Mouse (Mus musculus) embryonic facial prominence, embryonic 14.5 days (tissue): Measurements from ENCODE around the gene Mboat2. TPM values are rescaled to one million over a fixed set of nuclear protein-coding genes. Genes with fewer than 3 reads are reported as not detected.

Source experiments
- ATAC-seq: fragments of 200-750 bp; cut with Nextera tagmentation; 2 replicates; pipeline ENCODE4 v1.8.0; 2017; ENCODE audit warnings: low read depth, moderate number of reproducible peaks, moderate TSS enrichment
- DNase-seq: peaks from one replicate; pipeline ENCODE4 v3.0.0-alpha.2; 2015; ENCODE audit warnings: low spot score
- H3K27ac ChIP-seq: fragments of 300-500 bp; sonication (generic); replicated peaks from 2 replicates; pipeline ENCODE4 v1.5.1; 2014; ENCODE audit warnings: low read depth, mild to moderate bottlenecking, low read length, moderate library complexity
- H3K27me3 ChIP-seq: fragments of 300-500 bp; sonication (generic); replicated peaks from 2 replicates; pipeline ENCODE4 v1.6.1; 2014; ENCODE audit warnings: low read length; ENCODE audit not compliant: control insufficient read depth, insufficient read depth
- H3K36me3 ChIP-seq: fragments of 300-500 bp; sonication (generic); 2 replicates; pipeline ENCODE4 v1.6.1; 2014; ENCODE audit warnings: low read length, mixed read lengths; ENCODE audit not compliant: control insufficient read depth, insufficient read depth
- H3K4me1 ChIP-seq: fragments of 300-500 bp; sonication (generic); 2 replicates; pipeline ENCODE4 v1.6.1; 2014; ENCODE audit warnings: antibody characterized with exemption, low read length; ENCODE audit not compliant: control insufficient read depth, insufficient read depth
- H3K4me2 ChIP-seq: fragments of 300-500 bp; sonication (generic); 2 replicates; pipeline ENCODE4 v1.6.1; 2014; ENCODE audit warnings: low read depth, mild to moderate bottlenecking, low read length, moderate library complexity, mixed read lengths
- H3K4me3 ChIP-seq: fragments of 300-500 bp; sonication (generic); 2 replicates; pipeline ENCODE4 v1.5.1; 2014; ENCODE audit warnings: low read depth, mild to moderate bottlenecking, low read length
- H3K9ac ChIP-seq: fragments of 300-500 bp; sonication (generic); 2 replicates; pipeline ENCODE4 v1.6.1; 2014; ENCODE audit warnings: low read depth, mild to moderate bottlenecking, low read length, moderate library complexity, mixed read lengths
- H3K9me3 ChIP-seq: fragments of 300-500 bp; sonication (generic); 2 replicates; pipeline ENCODE4 v1.6.1; 2016; ENCODE audit warnings: low read length; ENCODE audit not compliant: control insufficient read depth
- WGBS: fragments of 180-500 bp; shearing (Covaris S2); extraction: QIAGEN DNeasy Blood & Tissue Kit; methylation state at CpG from one replicate; pipeline ENCODE4 v1.1.7; 2014; 5-methylcytosine and 5-hydroxymethylcytosine counted together
- polyA plus RNA-seq: library from polyadenylated mRNA; unstranded; fragments of >200 nt; fragmentation: Nextera tagmentation; extraction: Ambion mirVana; gene quantifications from 2 replicates; pipeline ENCODE4 v1.2.1, GENCODE M21; 2014

Mboat2 gene
- polyA plus RNA-seq, 1 experiment from 2014 or later: 50.5 TPM

DNA sequence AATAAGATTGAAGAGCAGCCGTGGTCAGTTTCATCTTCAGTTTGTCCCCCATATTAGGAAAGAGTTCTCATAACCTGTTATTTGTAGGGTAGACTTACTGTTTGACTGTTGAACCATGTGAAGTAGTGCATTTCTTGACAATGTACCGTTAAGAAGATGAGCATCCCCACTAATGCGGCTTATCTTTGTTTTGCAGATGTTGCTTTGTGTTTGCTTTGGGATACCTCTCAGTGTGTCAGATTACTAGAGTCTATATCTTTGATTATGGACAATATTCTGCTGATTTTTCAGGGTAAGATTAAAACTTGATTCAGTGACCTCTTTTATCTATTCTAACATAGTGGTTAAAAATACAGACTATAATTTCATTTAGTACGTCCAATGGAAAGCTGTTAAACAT, 93.3 kb downstream of the Mboat2 start:
- Histone ChIP-seq H3K27me3 (no peaks in the 10 kb centered on the region), H3K4me2 (no peak overlapping the region), H3K36me3 (0 out of 2 replicates have a peak, but pooled peaks cover 8% of the 10 kb centered on the region), H3K9me3 (no peaks in the 10 kb centered on the region), H3K27ac (no peak overlapping the region), H3K4me3 (no peak overlapping the region), H3K9ac (no peak overlapping the region), H3K4me1 (no peaks in the 10 kb centered on the region)
- no peak for DNase-seq
- WGBS: 81% methylated on average over 4 of the region's 4 CpGs
- no peak for ATAC-seq

DNA sequence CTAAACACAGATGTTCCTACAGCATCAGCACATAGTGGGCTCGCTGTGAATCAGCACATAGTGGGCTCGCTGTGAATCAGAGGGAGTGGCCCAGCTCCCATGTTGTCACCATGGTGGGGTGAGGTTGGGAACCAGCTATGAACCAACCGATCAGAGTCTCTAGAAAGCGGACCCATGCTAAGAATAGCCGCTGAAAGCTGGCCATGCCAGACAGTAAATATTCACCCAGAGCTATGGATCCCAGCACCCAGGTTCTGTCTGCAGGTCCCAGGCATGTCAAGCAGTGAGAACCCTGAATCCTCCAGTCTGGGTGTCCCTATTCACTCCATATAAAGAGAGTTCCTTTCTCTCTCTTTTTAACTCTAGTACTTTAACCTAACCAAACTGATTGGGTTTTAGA, 94.6 kb downstream of the Mboat2 start:
- no peak for ATAC-seq
- Histone ChIP-seq H3K27me3 (no peaks in the 10 kb centered on the region), H3K9me3 (no peaks in the 10 kb centered on the region), H3K9ac (no peak overlapping the region), H3K4me2 (no peak overlapping the region), H3K4me3 (no peak overlapping the region), H3K36me3 (0 out of 2 replicates have a peak, but pooled peaks cover 8% of the 10 kb centered on the region), H3K27ac (no peak overlapping the region), H3K4me1 (no peaks in the 10 kb centered on the region)
- WGBS: 74% methylated on average over 5 of the region's 5 CpGs
- no peak for DNase-seq

DNA sequence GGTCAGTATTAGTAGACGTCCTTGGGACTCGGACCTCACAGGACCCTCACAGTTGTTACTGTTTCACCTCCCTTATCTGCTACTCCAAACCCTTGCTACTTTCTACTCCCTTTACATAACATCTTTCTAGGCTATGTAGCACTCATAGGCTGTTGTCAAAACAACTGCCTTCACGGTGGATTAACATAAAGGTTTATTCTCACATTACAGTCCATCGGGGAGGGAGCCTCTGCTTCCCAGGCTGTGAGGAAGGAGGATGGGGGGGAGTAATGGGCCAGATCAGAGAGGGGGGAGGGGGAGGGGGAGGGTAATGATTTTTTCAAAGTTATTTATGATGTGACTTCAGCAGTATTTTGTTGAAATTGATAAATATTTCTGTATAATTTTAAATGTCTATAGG, 95.0 kb downstream of the Mboat2 start:
- Histone ChIP-seq H3K27me3 (no peaks in the 10 kb centered on the region), H3K9me3 (no peaks in the 10 kb centered on the region), H3K4me1 (no peaks in the 10 kb centered on the region), H3K4me2 (no peak overlapping the region), H3K4me3 (no peak overlapping the region), H3K9ac (no peak overlapping the region), H3K36me3 (0 out of 2 replicates have a peak, but pooled peaks cover 8% of the 10 kb centered on the region), H3K27ac (no peak overlapping the region)
- 0 out of 2 replicates have a peak, but pooled peaks have one; percentile 39 for ATAC-seq
- 23% methylated on average over 4 of the region's 4 CpGs for WGBS
- DNase-seq: peak; percentile 67

DNA sequence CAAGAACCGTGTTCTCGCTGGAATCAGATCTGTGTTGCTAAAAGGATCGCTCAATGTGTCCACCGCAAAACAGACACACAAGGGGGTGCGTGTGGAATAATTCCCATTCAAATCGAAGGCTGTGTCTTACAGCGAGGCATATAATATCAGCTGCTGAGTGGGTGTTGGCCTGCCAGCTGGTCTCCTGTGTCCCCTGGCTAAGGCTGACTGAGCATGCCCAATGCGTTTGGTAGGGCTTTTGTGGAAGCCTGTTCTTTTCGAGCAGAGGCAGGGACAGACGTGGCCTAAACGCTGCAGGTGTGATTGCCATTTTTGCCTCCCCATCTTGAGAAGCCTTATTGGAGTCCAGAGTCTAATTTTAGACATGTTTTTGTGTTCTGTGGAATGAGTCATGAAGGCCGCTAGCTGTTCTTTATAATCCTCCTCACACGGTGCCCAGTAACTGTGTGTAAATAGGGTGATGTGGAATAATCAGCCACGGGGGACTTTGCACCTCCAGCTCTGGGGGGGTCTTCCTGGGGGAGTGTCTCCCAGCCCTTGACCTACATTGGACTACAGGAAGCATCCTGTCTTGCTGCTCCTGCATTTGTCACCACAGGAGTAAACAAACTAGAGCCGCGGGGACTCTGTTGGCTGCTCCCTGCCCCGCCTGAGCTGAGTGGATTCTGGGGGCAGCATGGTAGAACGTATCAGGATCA, 97.5 kb downstream of the Mboat2 start:
- Histone ChIP-seq H3K36me3 (0 out of 2 replicates have a peak, but pooled peaks cover 8% of the 10 kb centered on the region), H3K9me3 (no peaks in the 10 kb centered on the region), H3K27me3 (no peaks in the 10 kb centered on the region), H3K4me3 (no peak overlapping the region), H3K9ac (no peak overlapping the region; the same call in 1 of the 2 replicates), H3K4me2 (no peak overlapping the region), H3K27ac (0 out of 2 replicates have a peak overlapping the region, but pooled peaks have one; percentile 6), H3K4me1 (0 out of 2 replicates have a peak, but pooled peaks cover 3% of the 10 kb centered on the region)
- WGBS: 73% methylated on average over 18 of the region's 18 CpGs
- no peak for ATAC-seq
- DNase-seq: peak; percentile 24

DNA sequence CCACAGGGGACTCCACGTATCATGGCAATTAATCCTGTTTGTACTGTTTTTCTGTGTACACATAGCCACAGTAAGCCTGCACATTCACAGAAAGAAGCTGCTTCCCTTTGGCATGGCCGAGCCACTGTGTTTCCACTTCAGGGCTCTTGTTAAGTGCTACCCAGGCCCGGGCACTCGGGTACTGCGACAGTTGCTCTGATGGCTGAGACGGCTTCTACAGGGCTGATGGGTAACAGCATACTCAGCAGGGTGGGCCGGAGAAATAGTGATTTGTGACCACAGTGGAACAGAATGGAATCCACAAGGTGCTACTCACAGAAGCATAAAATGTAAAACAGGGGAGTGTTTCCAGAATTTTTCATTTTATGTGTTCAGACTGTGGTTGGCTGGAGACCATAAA, 98.4 kb downstream of the Mboat2 start:
- Histone ChIP-seq H3K27me3 (no peaks in the 10 kb centered on the region), H3K4me3 (no peak overlapping the region), H3K9ac (no peak overlapping the region), H3K36me3 (0 out of 2 replicates have a peak, but pooled peaks cover 8% of the 10 kb centered on the region), H3K4me2 (no peak overlapping the region), H3K9me3 (no peaks in the 10 kb centered on the region), H3K27ac (0 out of 2 replicates have a peak overlapping the region, but pooled peaks have one; percentile 6), H3K4me1 (0 out of 2 replicates have a peak, but pooled peaks cover 3% of the 10 kb centered on the region)
- 83% methylated on average over 7 of the region's 7 CpGs for WGBS
- ATAC-seq (no peak), DNase-seq (no peak)

DNA sequence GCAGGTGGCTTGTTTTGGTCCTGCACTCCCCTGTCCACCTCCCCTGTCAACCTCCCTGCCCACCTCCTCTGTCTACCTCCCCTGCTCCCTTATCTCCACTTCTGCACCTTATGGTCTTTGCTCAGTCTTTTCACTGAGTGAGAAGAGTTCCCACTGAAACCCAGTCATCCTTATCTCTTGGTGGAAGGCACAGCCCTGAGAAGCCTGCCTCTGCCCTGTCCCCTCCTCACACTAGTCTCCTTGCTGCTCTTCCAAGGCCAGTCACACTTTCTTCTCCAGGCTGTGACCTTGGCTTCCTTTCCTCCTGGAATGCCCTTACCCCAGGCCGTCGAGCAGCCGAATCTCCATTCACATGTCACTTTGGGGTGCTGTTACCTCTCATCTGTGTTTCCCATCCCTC, 100.1 kb downstream of the Mboat2 start:
- ATAC-seq (no peak), DNase-seq (no peak)
- no peak overlapping the region for H3K4me2 ChIP-seq
- WGBS: 83% methylated on average over 3 of the region's 3 CpGs
- no peaks in the 10 kb centered on the region for H3K27me3 ChIP-seq
- H3K27ac ChIP-seq: no peak overlapping the region
- H3K36me3 ChIP-seq: 0 out of 2 replicates have a peak, but pooled peaks cover 13% of the 10 kb centered on the region
- 0 out of 2 replicates have a peak, but pooled peaks cover 3% of the 10 kb centered on the region for H3K4me1 ChIP-seq
- no peak overlapping the region for H3K9ac ChIP-seq
- no peak overlapping the region for H3K4me3 ChIP-seq
- H3K9me3 ChIP-seq: no peaks in the 10 kb centered on the region

DNA sequence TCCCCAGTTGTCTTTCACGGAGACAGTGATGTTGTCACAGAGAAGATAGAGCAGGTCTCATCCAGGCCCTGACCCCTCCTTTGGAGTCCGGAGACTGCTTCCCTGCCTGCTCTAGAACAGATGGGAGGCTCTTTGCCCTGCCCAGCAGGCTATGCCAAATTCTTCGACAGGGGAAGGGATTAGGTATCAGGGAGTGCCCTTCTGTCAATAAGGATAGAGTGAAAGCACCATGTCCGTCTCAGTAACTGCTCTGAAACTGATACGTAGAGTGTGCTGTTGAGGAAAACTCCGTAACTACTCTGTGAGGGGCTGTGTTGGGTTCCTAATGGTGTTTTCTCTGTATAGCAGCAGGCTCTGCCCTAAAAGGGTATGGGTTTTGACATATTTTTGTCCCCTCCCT, 101.4 kb downstream of the Mboat2 start:
- Histone ChIP-seq H3K9ac (no peak overlapping the region), H3K27ac (no peak overlapping the region), H3K4me2 (no peak overlapping the region), H3K36me3 (0 out of 2 replicates have a peak, but pooled peaks cover 11% of the 10 kb centered on the region), H3K4me3 (no peak overlapping the region), H3K27me3 (no peaks in the 10 kb centered on the region), H3K9me3 (no peaks in the 10 kb centered on the region), H3K4me1 (0 out of 2 replicates have a peak, but pooled peaks cover 3% of the 10 kb centered on the region)
- 62% methylated on average over 6 of the region's 6 CpGs for WGBS
- DNase-seq (peak; percentile 36), ATAC-seq (no peak)

DNA sequence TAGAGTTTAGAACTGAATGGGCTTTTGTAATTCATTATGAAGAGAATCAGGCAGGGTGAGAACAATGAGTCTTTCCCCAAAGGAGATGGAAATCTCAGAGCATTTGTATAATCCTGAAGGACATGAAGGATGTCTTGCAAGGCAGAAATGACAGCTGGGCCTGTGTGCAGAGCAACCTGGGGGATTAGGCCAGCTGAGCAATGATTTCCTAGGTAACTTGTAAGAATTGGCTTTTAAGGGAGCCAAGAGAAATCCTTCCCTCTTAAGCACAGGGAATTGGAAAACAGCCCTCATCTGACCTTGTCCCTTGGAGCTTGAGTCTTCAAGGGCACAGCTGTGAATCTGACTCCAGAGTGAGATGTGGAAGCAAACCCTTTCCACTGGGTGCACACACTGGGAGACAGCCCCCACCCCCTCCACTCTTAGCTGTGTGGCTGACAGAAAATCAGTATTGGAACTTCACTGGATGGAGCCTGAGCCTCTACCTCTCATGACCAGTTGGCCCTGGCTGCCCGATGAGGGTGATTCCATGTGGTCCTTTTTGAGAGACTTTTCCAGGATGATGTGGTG, 102.6 kb downstream of the Mboat2 start:
- Histone ChIP-seq H3K4me1 (0 out of 2 replicates have a peak, but pooled peaks cover 3% of the 10 kb centered on the region), H3K9ac (no peak overlapping the region), H3K9me3 (no peaks in the 10 kb centered on the region), H3K27me3 (no peaks in the 10 kb centered on the region), H3K4me3 (no peak overlapping the region), H3K4me2 (no peak overlapping the region), H3K27ac (no peak overlapping the region), H3K36me3 (0 out of 2 replicates have a peak, but pooled peaks cover 10% of the 10 kb centered on the region)
- DNase-seq (peak; percentile 17), ATAC-seq (peak; percentile 31; the same call in 1 of the 2 replicates)
- 87% methylated on average over 1 of the region's 1 CpGs for WGBS
